Mouse (Mus musculus): Measurements from ENCODE around the gene Zfp668. TPM values are rescaled to one million over a fixed set of nuclear protein-coding genes. Genes with fewer than 3 reads are reported as not detected.

Gene Zfp668
- polyA plus RNA-seq, 1 experiment: 12.1 TPM

DNA sequence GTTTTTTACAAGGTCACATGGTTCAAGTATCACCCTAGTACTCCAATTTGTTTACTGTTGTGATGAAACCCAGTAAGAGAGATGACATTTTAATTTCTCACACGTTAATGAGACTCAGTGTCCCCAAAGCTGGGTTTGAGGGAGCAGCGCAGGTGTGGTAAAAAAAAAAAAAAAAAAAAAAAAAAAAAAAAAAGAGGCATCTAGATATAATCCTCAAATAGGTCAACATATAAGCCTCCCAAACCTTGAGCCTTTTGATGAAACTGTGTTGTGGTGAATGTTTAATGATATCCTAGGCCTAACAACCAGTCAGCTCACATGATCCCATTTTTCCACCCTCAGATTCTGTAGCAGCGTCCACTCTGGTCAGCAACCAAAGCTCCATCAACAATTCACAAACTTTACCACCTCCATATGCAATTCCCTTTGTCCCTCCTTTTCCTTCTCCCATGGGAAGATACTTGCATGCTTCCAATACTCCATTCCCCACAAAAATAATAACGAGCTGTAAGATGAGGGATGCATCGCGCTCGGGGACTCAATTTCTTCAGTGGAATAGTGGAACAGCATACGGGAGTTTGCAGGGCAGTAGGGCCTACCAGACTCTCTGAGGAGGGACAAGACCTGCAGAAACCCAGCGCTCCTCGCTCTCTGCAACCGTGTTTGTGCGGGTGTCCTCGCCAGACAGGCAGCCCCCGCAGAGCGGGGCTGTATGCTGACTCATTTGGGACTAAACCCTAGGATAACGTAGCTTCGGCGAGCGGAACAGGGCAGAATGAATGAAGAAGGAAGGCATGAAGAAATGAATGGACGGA lies 1.6 kb downstream of the Zfp668 start:
- H3K4me3 ChIP-seq (ENCODE audit: insufficient read depth, poor library complexity, severe bottlenecking): peak overlapping the region; percentile 75
- H3K36me3 ChIP-seq (ENCODE audit: control insufficient read depth, insufficient read depth): peaks cover 33% of the 10 kb centered on the region
- TF ChIP-seq MAX (IDR thresholded peaks at IDR 0.05) (no peak), USF1 (IDR thresholded peaks at IDR 0.05; ENCODE audit: low read depth) (no peak), CEBPB (IDR thresholded peaks at IDR 0.05; ENCODE audit: low read depth) (no peak), FOSL1 (IDR thresholded peaks at IDR 0.05; ENCODE audit: insufficient read depth, low read length, poor library complexity, severe bottlenecking) (no peak), MYOG (IDR thresholded peaks at IDR 0.05; ENCODE audit: control insufficient read depth, extremely low read depth, insufficient read length) (no peak), MYOD1 (IDR thresholded peaks at IDR 0.05; ENCODE audit: control insufficient read depth, insufficient read length, low read depth) (no peak), CTCF (IDR thresholded peaks at IDR 0.05; ENCODE audit: control insufficient read depth, insufficient read depth, insufficient read length) (no peak)
- peaks cover 64% of the 10 kb centered on the region for H3K79me3 ChIP-seq (ENCODE audit: low read depth)
- peak overlapping the region; percentile 73 for H3ac ChIP-seq (ENCODE audit: control insufficient read depth, insufficient read length, low read depth)
- H3K79me2 ChIP-seq (ENCODE audit: control insufficient read depth, insufficient read depth): peaks cover 90% of the 10 kb centered on the region
- no peaks in the 10 kb centered on the region for H3K27me3 ChIP-seq (ENCODE audit: control insufficient read depth, insufficient read depth, insufficient read length)

DNA sequence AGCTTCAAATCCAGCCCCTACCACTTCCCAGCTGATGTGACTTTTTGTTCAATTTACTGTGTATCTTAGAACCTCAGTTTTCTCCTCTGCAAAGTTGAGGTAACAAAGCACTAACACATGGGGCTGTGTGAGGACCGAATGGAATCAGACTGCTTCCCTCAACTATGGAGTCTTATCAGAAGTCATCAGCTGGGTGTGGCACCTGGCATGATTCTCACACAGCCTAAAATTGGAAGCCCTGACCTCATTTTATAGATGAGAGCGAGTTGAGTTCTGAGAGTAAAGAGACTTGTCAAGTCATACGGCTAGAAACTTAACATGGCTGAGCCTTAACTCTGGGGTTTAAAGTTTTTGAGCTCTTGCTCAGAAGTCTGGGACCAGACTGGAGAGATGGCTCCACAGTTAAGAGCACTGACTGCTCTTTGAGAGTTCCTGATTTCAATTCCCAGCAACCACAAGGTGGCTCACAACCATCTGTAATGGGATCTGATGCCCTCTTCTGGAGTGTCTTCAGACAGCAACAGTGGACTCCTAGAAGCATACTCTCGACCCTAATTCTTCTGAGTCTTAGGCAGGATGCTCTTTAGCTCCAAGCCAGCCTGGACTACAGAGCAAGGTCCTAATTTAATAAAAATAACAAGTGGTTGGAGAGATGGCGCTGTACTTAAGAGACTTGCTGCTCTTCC lies 6.3 kb downstream of the Zfp668 start:
- H3K79me2 ChIP-seq (ENCODE audit: control insufficient read depth, insufficient read depth): peaks cover 71% of the 10 kb centered on the region
- TF ChIP-seq USF1 (IDR thresholded peaks at IDR 0.05; ENCODE audit: low read depth): no peak
- TF ChIP-seq MYOG (IDR thresholded peaks at IDR 0.05; ENCODE audit: control insufficient read depth, extremely low read depth, insufficient read length): no peak
- no peak for TF ChIP-seq MYOD1 (IDR thresholded peaks at IDR 0.05; ENCODE audit: control insufficient read depth, insufficient read length, low read depth)
- TF ChIP-seq FOSL1 (IDR thresholded peaks at IDR 0.05; ENCODE audit: insufficient read depth, low read length, poor library complexity, severe bottlenecking): no peak
- no peak for TF ChIP-seq CEBPB (IDR thresholded peaks at IDR 0.05; ENCODE audit: low read depth)
- no peak for TF ChIP-seq CTCF (IDR thresholded peaks at IDR 0.05; ENCODE audit: control insufficient read depth, insufficient read depth, insufficient read length)
- TF ChIP-seq MAX (IDR thresholded peaks at IDR 0.05): no peak
- H3K4me3 ChIP-seq (ENCODE audit: insufficient read depth, poor library complexity, severe bottlenecking): no peak overlapping the region
- H3K79me3 ChIP-seq (ENCODE audit: low read depth): peaks cover 46% of the 10 kb centered on the region
- no peaks in the 10 kb centered on the region for H3K27me3 ChIP-seq (ENCODE audit: control insufficient read depth, insufficient read depth, insufficient read length)
- no peak overlapping the region for H3ac ChIP-seq (ENCODE audit: control insufficient read depth, insufficient read length, low read depth)
- H3K36me3 ChIP-seq (ENCODE audit: control insufficient read depth, insufficient read depth): peaks cover 42% of the 10 kb centered on the region

DNA sequence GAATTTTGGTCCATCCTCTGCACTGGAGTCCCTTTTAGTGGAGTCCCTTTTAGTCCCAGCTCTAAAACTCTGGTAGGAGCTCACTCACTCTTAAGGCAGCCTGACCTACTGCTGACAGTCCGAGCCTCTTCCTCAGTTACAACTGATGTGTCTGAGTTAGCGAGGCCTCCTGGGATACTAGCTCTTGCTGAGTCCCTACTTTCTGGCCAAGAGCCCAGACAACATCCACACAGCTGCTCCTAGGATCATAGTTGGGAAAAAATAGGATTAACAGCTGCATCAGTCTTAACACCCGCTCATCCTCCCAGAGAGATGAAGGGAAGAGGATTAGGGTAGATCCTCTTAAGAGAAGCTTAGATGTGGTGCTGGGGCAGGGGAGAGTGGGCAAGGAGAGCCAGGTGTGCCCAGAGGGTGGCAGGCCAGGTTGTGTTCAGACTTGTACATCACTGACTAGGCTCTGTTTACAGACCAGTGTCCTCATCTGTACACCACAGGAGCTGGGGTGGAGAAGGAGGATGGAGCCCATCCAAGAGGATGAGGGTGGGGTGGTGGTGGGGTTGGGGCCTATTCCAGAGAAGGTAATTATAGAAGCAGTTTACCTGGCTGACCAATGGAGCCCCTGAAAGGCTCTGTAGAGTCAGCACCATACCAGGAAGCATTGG lies 7.3 kb downstream of the Zfp668 start:
- Histone ChIP-seq H3K36me3 (ENCODE audit: control insufficient read depth, insufficient read depth) (peaks cover 45% of the 10 kb centered on the region), H3K27me3 (ENCODE audit: control insufficient read depth, insufficient read depth, insufficient read length) (no peaks in the 10 kb centered on the region), H3K4me3 (ENCODE audit: insufficient read depth, poor library complexity, severe bottlenecking) (no peak overlapping the region)

DNA sequence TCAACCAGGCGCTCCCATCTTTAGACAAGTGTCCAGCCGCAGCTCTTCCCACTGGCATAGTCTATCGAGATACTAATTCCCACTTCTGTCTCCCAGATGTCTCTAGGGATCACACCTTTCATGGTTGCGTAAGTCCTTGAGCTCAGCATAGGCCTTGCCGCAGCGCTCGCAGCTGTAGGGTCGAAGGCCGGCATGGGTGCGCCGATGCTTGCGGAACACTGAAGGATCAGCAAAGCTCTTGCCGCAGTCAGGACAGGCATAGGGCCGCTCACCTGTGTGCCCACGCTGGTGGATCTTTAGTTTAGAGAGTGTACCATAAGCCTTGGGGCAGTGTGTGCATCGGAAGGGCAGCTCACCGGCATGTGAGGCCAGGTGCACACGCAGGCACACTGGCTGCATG lies 9.0 kb downstream of the Zfp668 start:
- TF ChIP-seq FOSL1 (IDR thresholded peaks at IDR 0.05; ENCODE audit: insufficient read depth, low read length, poor library complexity, severe bottlenecking) (no peak), USF1 (IDR thresholded peaks at IDR 0.05; ENCODE audit: low read depth) (no peak), MYOG (IDR thresholded peaks at IDR 0.05; ENCODE audit: control insufficient read depth, extremely low read depth, insufficient read length) (no peak), MAX (IDR thresholded peaks at IDR 0.05) (no peak), MYOD1 (IDR thresholded peaks at IDR 0.05; ENCODE audit: control insufficient read depth, insufficient read length, low read depth) (no peak), CTCF (IDR thresholded peaks at IDR 0.05; ENCODE audit: control insufficient read depth, insufficient read depth, insufficient read length) (no peak), CEBPB (IDR thresholded peaks at IDR 0.05; ENCODE audit: low read depth) (no peak)
- H3K36me3 ChIP-seq (ENCODE audit: control insufficient read depth, insufficient read depth): peaks cover 45% of the 10 kb centered on the region
- H3K79me2 ChIP-seq (ENCODE audit: control insufficient read depth, insufficient read depth): peaks cover 45% of the 10 kb centered on the region
- H3K27me3 ChIP-seq (ENCODE audit: control insufficient read depth, insufficient read depth, insufficient read length): no peaks in the 10 kb centered on the region
- peaks cover 20% of the 10 kb centered on the region for H3K79me3 ChIP-seq (ENCODE audit: low read depth)
- no peak overlapping the region for H3K4me3 ChIP-seq (ENCODE audit: insufficient read depth, poor library complexity, severe bottlenecking)
- no peak overlapping the region for H3ac ChIP-seq (ENCODE audit: control insufficient read depth, insufficient read length, low read depth)

More for the DNA sequence above, 7.3 kb downstream of the Zfp668 start:
- peaks cover 61% of the 10 kb centered on the region for H3K79me2 ChIP-seq (ENCODE audit: control insufficient read depth, insufficient read depth)
- H3ac ChIP-seq (ENCODE audit: control insufficient read depth, insufficient read length, low read depth): no peak overlapping the region
- peaks cover 36% of the 10 kb centered on the region for H3K79me3 ChIP-seq (ENCODE audit: low read depth)
- TF ChIP-seq FOSL1 (IDR thresholded peaks at IDR 0.05; ENCODE audit: insufficient read depth, low read length, poor library complexity, severe bottlenecking): no peak
- no peak for TF ChIP-seq CTCF (IDR thresholded peaks at IDR 0.05; ENCODE audit: control insufficient read depth, insufficient read depth, insufficient read length)
- TF ChIP-seq MYOD1 (IDR thresholded peaks at IDR 0.05; ENCODE audit: control insufficient read depth, insufficient read length, low read depth): no peak
- no peak for TF ChIP-seq CEBPB (IDR thresholded peaks at IDR 0.05; ENCODE audit: low read depth)
- no peak for TF ChIP-seq MYOG (IDR thresholded peaks at IDR 0.05; ENCODE audit: control insufficient read depth, extremely low read depth, insufficient read length)
- no peak for TF ChIP-seq MAX (IDR thresholded peaks at IDR 0.05)
- TF ChIP-seq USF1 (IDR thresholded peaks at IDR 0.05; ENCODE audit: low read depth): no peak

DNA sequence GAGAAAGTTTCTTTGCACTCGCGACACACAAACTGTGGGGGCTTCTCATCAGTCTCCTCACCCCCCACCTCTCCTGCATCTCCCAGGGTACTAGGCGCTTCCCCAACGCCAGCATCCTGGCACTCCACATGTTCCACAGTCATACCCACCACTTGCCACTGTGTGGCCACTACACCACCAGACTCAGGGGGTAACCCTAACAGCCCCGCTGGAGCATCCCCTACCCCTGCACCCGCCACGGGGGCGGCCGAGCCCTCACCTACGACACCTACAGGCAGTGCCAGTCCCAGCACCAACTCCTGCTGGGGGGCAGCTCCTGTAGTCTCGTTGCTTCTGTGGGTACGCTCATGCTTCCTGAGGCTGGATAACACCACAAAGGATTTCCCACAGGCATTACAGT lies 10.2 kb downstream of the Zfp668 start:
- Histone ChIP-seq H3K79me2 (ENCODE audit: control insufficient read depth, insufficient read depth) (peaks cover 33% of the 10 kb centered on the region), H3K4me3 (ENCODE audit: insufficient read depth, poor library complexity, severe bottlenecking) (no peak overlapping the region), H3ac (ENCODE audit: control insufficient read depth, insufficient read length, low read depth) (no peak overlapping the region), H3K79me3 (ENCODE audit: low read depth) (peaks cover 16% of the 10 kb centered on the region), H3K27me3 (ENCODE audit: control insufficient read depth, insufficient read depth, insufficient read length) (no peaks in the 10 kb centered on the region), H3K36me3 (ENCODE audit: control insufficient read depth, insufficient read depth) (peaks cover 38% of the 10 kb centered on the region)
- TF ChIP-seq CTCF (IDR thresholded peaks at IDR 0.05; ENCODE audit: control insufficient read depth, insufficient read depth, insufficient read length) (no peak), MAX (IDR thresholded peaks at IDR 0.05) (no peak), USF1 (IDR thresholded peaks at IDR 0.05; ENCODE audit: low read depth) (no peak), CEBPB (IDR thresholded peaks at IDR 0.05; ENCODE audit: low read depth) (no peak), FOSL1 (IDR thresholded peaks at IDR 0.05; ENCODE audit: insufficient read depth, low read length, poor library complexity, severe bottlenecking) (no peak), MYOG (IDR thresholded peaks at IDR 0.05; ENCODE audit: control insufficient read depth, extremely low read depth, insufficient read length) (no peak), MYOD1 (IDR thresholded peaks at IDR 0.05; ENCODE audit: control insufficient read depth, insufficient read length, low read depth) (no peak)
